Mouse (Mus musculus) bone marrow macrophage, adult 2 months (primary cell): ENCODE measurements at regions not wholly inside any gene's neighbourhood (a gene's known extent, or its start where the extent isn't known, plus 50 kb on each side); places are given as distances from the start of the nearest gene placed in this dataset.

Source experiments
- H3K27ac ChIP-seq: 2 replicates; pipeline ENCODE4 v1.5.1; 2012; ENCODE audit warnings: low read depth, low read length; ENCODE audit not compliant: insufficient read depth
- H3K4me1 ChIP-seq: 2 replicates; pipeline ENCODE4 v1.6.1; 2012; ENCODE audit warnings: low read length; ENCODE audit not compliant: control insufficient read depth, insufficient read depth
- H3K4me3 ChIP-seq: 2 replicates; pipeline ENCODE4 v1.5.1; 2012; ENCODE audit warnings: mild to moderate bottlenecking, low read length, moderate library complexity; ENCODE audit not compliant: insufficient read depth
- CTCF ChIP-seq: IDR thresholded peaks from 2 replicates; pipeline ENCODE4 v1.5.1; 2012; ENCODE audit warnings: low read depth, mild to moderate bottlenecking, low read length, moderate library complexity
- POLR2A ChIP-seq: IDR thresholded peaks from 2 replicates; pipeline ENCODE4 v1.6.1; 2012; ENCODE audit warnings: mild to moderate bottlenecking, low read depth, low read length, borderline replicate concordance

GRCm38 (mm10) chr10:23611183-23611582 is 175.9 kb downstream of the Rps12 start:
- Histone ChIP-seq H3K4me1 (no peaks in the 10 kb centered on the region), H3K27ac (no peak overlapping the region), H3K4me3 (no peak overlapping the region)
- TF ChIP-seq POLR2A (no peak), CTCF (no peak)

- TF ChIP-seq CTCF: no peak
- no peak for TF ChIP-seq POLR2A
- Histone ChIP-seq H3K4me1 (no peaks in the 10 kb centered on the region), H3K27ac (no peak overlapping the region), H3K4me3 (no peak overlapping the region)
Observed at GRCm38 (mm10) chr10:23610485-23610884, 176.6 kb downstream of the Rps12 start.

- H3K4me3 ChIP-seq: no peak overlapping the region
- TF ChIP-seq POLR2A: no peak
- TF ChIP-seq CTCF: no peak
- no peak overlapping the region for H3K27ac ChIP-seq
- H3K4me1 ChIP-seq: no peaks in the 10 kb centered on the region
Observed at GRCm38 (mm10) chr10:23610046-23610445, 177.0 kb downstream of the Rps12 start.

GRCm38 (mm10) chr10:23609270-23609914 is 177.7 kb downstream of the Rps12 start:
- no peak for TF ChIP-seq POLR2A
- no peak for TF ChIP-seq CTCF
- H3K27ac ChIP-seq: no peak overlapping the region
- H3K4me3 ChIP-seq: no peak overlapping the region
- H3K4me1 ChIP-seq: no peaks in the 10 kb centered on the region

GRCm38 (mm10) chr10:23600701-23601100 is 186.4 kb downstream of the Rps12 start:
- Histone ChIP-seq H3K27ac (no peak overlapping the region), H3K4me3 (no peak overlapping the region), H3K4me1 (no peaks in the 10 kb centered on the region)
- TF ChIP-seq POLR2A: no peak
- no peak for TF ChIP-seq CTCF

- no peak overlapping the region for H3K4me3 ChIP-seq
- TF ChIP-seq CTCF (no peak), POLR2A (no peak)
- no peaks in the 10 kb centered on the region for H3K4me1 ChIP-seq
- H3K27ac ChIP-seq: no peak overlapping the region
Observed at GRCm38 (mm10) chr10:23595541-23595940, 191.5 kb downstream of the Rps12 start.

GRCm38 (mm10) chr10:23580230-23580629 is 206.8 kb downstream of the Rps12 start:
- Histone ChIP-seq H3K4me1 (no peaks in the 10 kb centered on the region), H3K27ac (no peak overlapping the region), H3K4me3 (no peak overlapping the region)
- TF ChIP-seq CTCF: no peak

GRCm38 (mm10) chr10:23571013-23571412 is 216.1 kb downstream of the Rps12 start:
- TF ChIP-seq POLR2A: no peak
- TF ChIP-seq CTCF: no peak
- Histone ChIP-seq H3K27ac (no peak overlapping the region), H3K4me3 (no peak overlapping the region), H3K4me1 (no peaks in the 10 kb centered on the region)

- H3K4me1 ChIP-seq: no peaks in the 10 kb centered on the region
- no peak overlapping the region for H3K27ac ChIP-seq
- no peak overlapping the region for H3K4me3 ChIP-seq
- no peak for TF ChIP-seq POLR2A
- TF ChIP-seq CTCF: no peak
Observed at GRCm38 (mm10) chr10:23569386-23569785, 217.7 kb downstream of the Rps12 start.

GRCm38 (mm10) chr10:23562273-23562885 is 211.8 kb upstream of the Eya4 start:
- Histone ChIP-seq H3K27ac (no peak overlapping the region), H3K4me3 (no peak overlapping the region), H3K4me1 (no peaks in the 10 kb centered on the region)
- no peak for TF ChIP-seq POLR2A
- TF ChIP-seq CTCF: no peak
